Mouse (Mus musculus): ENCODE data around the gene Grb14.

Grb14 gene

GRCm38 (mm10) chr2:64975546-64975945 is 49.2 kb downstream of the Grb14 start:
- no peak for DNase-seq (ENCODE audit: low read depth, low spot score)

GRCm38 (mm10) chr2:64974549-64974948 is 50.2 kb downstream of the Grb14 start:
- DNase-seq (ENCODE audit: low read depth, low spot score), result no peak

GRCm38 (mm10) chr2:64973819-64974441 is 50.9 kb downstream of the Grb14 start:
- DNase-seq (ENCODE audit: low read depth, low spot score), result no peak

GRCm38 (mm10) chr2:64973125-64973524 is 51.7 kb downstream of the Grb14 start:
- DNase-seq (ENCODE audit: low read depth, low spot score), result no peak

- DNase-seq (ENCODE audit: low read depth, low spot score), result no peak
Measured at GRCm38 (mm10) chr2:64971828-64972227, 53.0 kb downstream of the Grb14 start.

GRCm38 (mm10) chr2:64970992-64971391 is 53.8 kb downstream of the Grb14 start:
- DNase-seq (ENCODE audit: low read depth, low spot score), result no peak

- no peak for DNase-seq (ENCODE audit: low read depth, low spot score)
Measured at GRCm38 (mm10) chr2:64966893-64967444, 57.8 kb downstream of the Grb14 start.

- DNase-seq (ENCODE audit: low read depth, low spot score), result no peak
Measured at GRCm38 (mm10) chr2:64966323-64966722, 58.5 kb downstream of the Grb14 start.

GRCm38 (mm10) chr2:64965227-64965864 is 59.4 kb downstream of the Grb14 start:
- no peak for DNase-seq (ENCODE audit: low read depth, low spot score)

- DNase-seq (ENCODE audit: low read depth, low spot score), result no peak
Measured at GRCm38 (mm10) chr2:64962196-64962595, 62.6 kb downstream of the Grb14 start.

GRCm38 (mm10) chr2:64961381-64961780 is 63.4 kb downstream of the Grb14 start:
- no peak for DNase-seq (ENCODE audit: low read depth, low spot score)

- DNase-seq (ENCODE audit: low read depth, low spot score), result no peak
Measured at GRCm38 (mm10) chr2:64959657-64960056, 65.1 kb downstream of the Grb14 start.

GRCm38 (mm10) chr2:64955441-64955840 is 69.3 kb downstream of the Grb14 start:
- DNase-seq (ENCODE audit: low read depth, low spot score), result no peak

GRCm38 (mm10) chr2:64949210-64949609 is 75.6 kb downstream of the Grb14 start:
- no peak for DNase-seq (ENCODE audit: low read depth, low spot score)

GRCm38 (mm10) chr2:64948418-64949169 is 76.2 kb downstream of the Grb14 start:
- no peak for DNase-seq (ENCODE audit: low read depth, low spot score)

- no peak for DNase-seq (ENCODE audit: low read depth, low spot score)
Measured at GRCm38 (mm10) chr2:64947484-64947883, 77.3 kb downstream of the Grb14 start.

- no peak for DNase-seq (ENCODE audit: low read depth, low spot score)
Measured at GRCm38 (mm10) chr2:64920879-64921278, 103.9 kb downstream of the Grb14 start.

GRCm38 (mm10) chr2:64915448-64915847 is 109.3 kb downstream of the Grb14 start:
- peak; percentile 39 for DNase-seq (ENCODE audit: low read depth, low spot score)

GRCm38 (mm10) chr2:64904877-64905276 is 119.9 kb downstream of the Grb14 start:
- no peak for DNase-seq (ENCODE audit: low read depth, low spot score)

GRCm38 (mm10) chr2:64897844-64898243 is 126.9 kb downstream of the Grb14 start:
- no peak for DNase-seq (ENCODE audit: low read depth, low spot score)

- DNase-seq (ENCODE audit: low read depth, low spot score), result no peak
Measured at GRCm38 (mm10) chr2:64893233-64893632, 131.6 kb downstream of the Grb14 start.

GRCm38 (mm10) chr2:64887098-64887757 is 137.6 kb downstream of the Grb14 start:
- no peak for DNase-seq (ENCODE audit: low read depth, low spot score)

All from brain, embryonic 18.5 days (tissue).